Mouse (Mus musculus) forebrain, embryonic 15.5 days (tissue): ENCODE data around the gene Panx3. TPM values are rescaled to one million over a fixed set of nuclear protein-coding genes. Genes with fewer than 3 reads are reported as not detected.

Experiments used
- ATAC-seq: fragments of 200-750 bp; cut with Nextera tagmentation; replicated peaks from 2 replicates; pipeline ENCODE4 v1.8.0; 2017; ENCODE audit warnings: mild to moderate bottlenecking, moderate TSS enrichment, moderate library complexity
- H3K27ac ChIP-seq: fragments of 300-500 bp; sonication (generic); replicated peaks from 2 replicates; pipeline ENCODE4 v1.5.1; 2015; ENCODE audit warnings: mild to moderate bottlenecking, inconsistent platforms
- H3K27me3 ChIP-seq: fragments of 300-500 bp; sonication (generic); 2 replicates; pipeline ENCODE4 v1.6.1; 2015; ENCODE audit warnings: inconsistent platforms
- H3K36me3 ChIP-seq: fragments of 300-500 bp; sonication (generic); 2 replicates; pipeline ENCODE4 v1.6.1; 2015; ENCODE audit warnings: mild to moderate bottlenecking, inconsistent platforms
- H3K4me1 ChIP-seq: fragments of 300-500 bp; sonication (generic); 2 replicates; pipeline ENCODE4 v1.6.1; 2015; ENCODE audit warnings: inconsistent platforms
- H3K4me2 ChIP-seq: fragments of 300-500 bp; sonication (generic); replicated peaks from 2 replicates; pipeline ENCODE4 v1.6.1; 2015; ENCODE audit warnings: mild to moderate bottlenecking, inconsistent platforms
- H3K4me3 ChIP-seq: fragments of 300-500 bp; sonication (generic); 2 replicates; pipeline ENCODE4 v1.5.1; 2015; ENCODE audit warnings: mild to moderate bottlenecking, inconsistent platforms
- H3K9ac ChIP-seq: fragments of 300-500 bp; sonication (generic); replicated peaks from 2 replicates; pipeline ENCODE4 v1.6.1; 2015; ENCODE audit warnings: mild to moderate bottlenecking, inconsistent platforms
- H3K9me3 ChIP-seq: fragments of 300-500 bp; sonication (generic); 2 replicates; pipeline ENCODE4 v1.6.1; 2016; ENCODE audit warnings: inconsistent platforms
- WGBS: fragments of 180-500 bp; shearing (Covaris S2); methylation state at CpG from one replicate; pipeline ENCODE4 v1.1.7; 2015; ENCODE audit warnings: mixed read lengths; 5-methylcytosine and 5-hydroxymethylcytosine counted together
- polyA plus RNA-seq: library from polyadenylated mRNA; unstranded; fragments of >200 nt; fragmentation: Nextera tagmentation; extraction: Ambion mirVana; gene quantifications from 2 replicates; pipeline ENCODE4 v1.2.1, GENCODE M21; 2015

Panx3 gene
- polyA plus RNA-seq, 1 experiment from 2014 or later = not detected

DNA sequence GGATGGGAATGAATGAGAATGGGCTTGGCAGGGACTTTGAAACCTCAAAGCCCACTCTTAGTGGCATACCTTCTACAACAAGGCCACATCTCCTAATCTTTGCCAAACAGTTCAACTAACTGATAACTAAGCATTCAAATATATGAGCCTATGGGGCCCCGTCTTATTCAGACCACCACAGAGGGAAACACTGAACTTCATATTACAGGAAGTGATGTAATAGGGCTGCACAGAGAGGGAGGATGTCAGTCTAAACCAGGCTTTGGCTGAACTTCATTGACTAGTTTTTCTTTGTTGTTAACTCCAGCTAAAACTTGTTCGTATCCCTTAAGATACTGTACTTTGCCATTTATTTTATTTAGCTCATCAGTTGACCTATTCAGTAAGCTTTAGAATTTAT lies 39.1 kb downstream of the Panx3 start:
- ATAC-seq = no peak
- Histone ChIP-seq H3K36me3 (no peaks in the 10 kb centered on the region), H3K9me3 (no peaks in the 10 kb centered on the region), H3K4me2 (no peak overlapping the region), H3K4me3 (no peak overlapping the region), H3K27ac (no peak overlapping the region), H3K27me3 (no peaks in the 10 kb centered on the region), H3K9ac (no peak overlapping the region), H3K4me1 (peaks cover 18% of the 10 kb centered on the region)
- 86% methylated on average over 2 of the region's 2 CpGs for WGBS

DNA sequence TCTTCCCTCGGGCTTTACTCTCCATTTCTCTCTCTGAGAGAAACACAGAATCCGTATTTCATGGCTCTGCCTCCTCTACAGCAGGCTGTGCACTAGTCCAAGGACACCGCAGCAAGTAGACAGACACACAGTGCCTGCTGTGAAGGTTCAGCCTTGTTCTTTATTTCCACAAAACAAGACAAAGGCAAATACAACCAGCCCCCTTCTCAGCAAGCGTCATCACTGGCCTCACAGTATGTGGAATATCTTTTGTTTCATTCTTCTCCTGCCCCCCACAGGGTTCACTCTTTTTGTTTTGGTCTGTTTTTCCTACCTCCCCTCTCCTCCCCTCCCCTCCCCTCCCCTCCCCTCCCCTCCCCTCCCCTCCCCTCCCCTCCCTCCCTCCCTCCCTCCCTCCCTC lies 40.5 kb downstream of the Panx3 start:
- Histone ChIP-seq H3K4me2 (no peak overlapping the region), H3K9ac (no peak overlapping the region), H3K4me1 (peaks cover 31% of the 10 kb centered on the region), H3K27ac (no peak overlapping the region), H3K9me3 (no peaks in the 10 kb centered on the region), H3K4me3 (no peak overlapping the region), H3K27me3 (no peaks in the 10 kb centered on the region), H3K36me3 (no peaks in the 10 kb centered on the region)
- WGBS = 34% methylated on average over 4 of the region's 4 CpGs
- ATAC-seq = no peak

DNA sequence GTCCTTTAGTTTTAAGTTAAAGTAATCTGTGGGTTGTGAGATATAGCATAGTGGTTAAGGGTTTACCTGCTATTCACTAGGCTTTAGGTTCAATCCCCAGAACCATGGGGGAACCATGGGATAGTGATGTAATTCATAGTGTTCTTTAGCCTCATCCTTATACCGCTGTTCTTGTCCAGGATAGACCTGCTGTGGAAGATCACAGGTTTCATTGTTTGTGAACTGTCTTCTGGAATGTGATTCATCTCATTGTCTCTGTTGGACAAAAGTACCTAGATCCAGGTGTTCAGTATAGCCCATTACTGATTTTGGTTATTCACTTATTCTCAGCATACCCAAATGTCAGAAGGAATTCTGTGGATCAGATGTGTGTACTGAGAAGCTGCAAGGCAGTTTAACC lies 41.8 kb downstream of the Panx3 start:
- 96% methylated on average over 1 of the region's 1 CpGs for WGBS
- Histone ChIP-seq H3K9ac (no peak overlapping the region), H3K36me3 (no peaks in the 10 kb centered on the region), H3K27me3 (no peaks in the 10 kb centered on the region), H3K9me3 (no peaks in the 10 kb centered on the region), H3K4me3 (no peak overlapping the region), H3K4me1 (peaks cover 32% of the 10 kb centered on the region), H3K4me2 (no peak overlapping the region), H3K27ac (no peak overlapping the region)
- no peak for ATAC-seq

DNA sequence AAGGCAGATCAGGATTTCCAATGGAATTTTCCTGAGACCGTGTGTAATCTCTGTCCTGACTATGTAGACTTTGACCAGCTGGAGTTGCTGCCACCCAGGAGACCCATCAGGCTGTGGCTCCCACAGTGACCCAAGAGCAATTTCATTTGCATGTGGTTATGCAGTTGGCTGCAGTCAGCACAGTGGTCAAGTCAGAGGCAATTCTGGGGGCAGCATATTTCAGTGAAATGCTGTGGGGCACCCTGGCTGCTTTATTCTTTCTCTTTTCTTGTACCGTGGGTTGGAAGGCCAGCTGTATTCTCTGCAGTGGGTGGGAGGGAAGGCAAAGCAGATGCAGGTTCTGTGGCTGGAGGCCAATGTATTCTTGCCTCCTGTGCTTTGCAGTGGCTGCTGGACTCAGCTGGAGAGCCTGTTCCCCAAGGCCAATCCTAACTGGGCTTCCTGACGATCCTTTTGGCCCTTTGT lies 42.9 kb downstream of the Panx3 start:
- Histone ChIP-seq H3K4me3 (0 out of 2 replicates have a peak overlapping the region, but pooled peaks have one; percentile 4), H3K9ac (no peak overlapping the region)
- 5% methylated on average over 3 of the region's 3 CpGs for WGBS

DNA sequence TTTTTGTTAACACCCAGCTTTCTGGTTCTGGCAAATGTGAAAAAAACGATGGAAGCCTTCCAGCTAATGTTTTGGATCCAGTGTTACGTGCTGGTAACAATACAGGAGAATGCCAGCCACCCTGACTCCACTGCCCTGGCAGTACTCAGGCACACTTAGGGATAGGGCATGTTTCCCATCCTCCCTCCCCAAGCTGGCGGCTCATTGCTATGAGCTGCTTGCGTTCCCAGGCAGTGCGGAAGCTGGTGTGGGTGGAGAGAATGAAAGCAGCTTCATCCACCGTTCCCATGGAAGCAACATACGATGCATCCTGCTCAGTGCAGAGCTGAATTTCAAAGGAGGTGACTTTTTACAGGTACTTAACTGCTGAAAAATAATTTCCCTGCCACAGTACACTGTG lies 43.4 kb downstream of the Panx3 start:
- Histone ChIP-seq H3K27ac (peak overlapping the region; percentile 91), H3K4me1 (peaks cover 45% of the 10 kb centered on the region), H3K36me3 (no peaks in the 10 kb centered on the region), H3K27me3 (no peaks in the 10 kb centered on the region), H3K4me2 (peak overlapping the region; percentile 34), H3K9ac (peak overlapping the region; percentile 8; the same call in 1 of the 2 replicates), H3K4me3 (0 out of 2 replicates have a peak overlapping the region, but pooled peaks have one; percentile 4), H3K9me3 (no peaks in the 10 kb centered on the region)
- peak; percentile 95 for ATAC-seq
- WGBS = 4% methylated on average over 7 of the region's 7 CpGs

More for the DNA sequence above, 42.9 kb downstream of the Panx3 start:
- peaks cover 43% of the 10 kb centered on the region for H3K4me1 ChIP-seq
- peak overlapping the region; percentile 91 for H3K27ac ChIP-seq
- no peaks in the 10 kb centered on the region for H3K9me3 ChIP-seq
- H3K27me3 ChIP-seq = no peaks in the 10 kb centered on the region
- H3K36me3 ChIP-seq = no peaks in the 10 kb centered on the region
- peak overlapping the region; percentile 34 for H3K4me2 ChIP-seq
- ATAC-seq = 0 out of 2 replicates have a peak, but pooled peaks have one; percentile 9

DNA sequence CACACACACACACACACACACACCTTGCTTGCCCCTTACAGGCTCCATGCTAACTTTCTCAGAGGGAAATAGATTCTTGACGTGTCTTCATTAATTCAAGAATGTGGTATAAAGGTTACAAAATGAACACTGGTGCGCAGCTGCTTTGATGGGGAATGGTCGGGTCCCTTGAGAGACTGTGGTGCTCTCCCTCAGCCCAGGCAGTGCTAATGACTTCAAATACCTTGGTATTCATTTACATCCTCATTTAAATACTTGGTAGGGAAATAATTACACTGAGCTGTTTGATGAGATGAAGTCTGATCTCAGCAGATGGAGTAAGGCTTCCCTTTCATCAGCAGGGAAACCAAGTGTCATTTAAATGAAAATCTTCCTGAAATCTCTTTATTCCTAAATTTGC lies 43.9 kb downstream of the Panx3 start:
- 8% methylated on average over 3 of the region's 3 CpGs for WGBS
- no peaks in the 10 kb centered on the region for H3K36me3 ChIP-seq

DNA sequence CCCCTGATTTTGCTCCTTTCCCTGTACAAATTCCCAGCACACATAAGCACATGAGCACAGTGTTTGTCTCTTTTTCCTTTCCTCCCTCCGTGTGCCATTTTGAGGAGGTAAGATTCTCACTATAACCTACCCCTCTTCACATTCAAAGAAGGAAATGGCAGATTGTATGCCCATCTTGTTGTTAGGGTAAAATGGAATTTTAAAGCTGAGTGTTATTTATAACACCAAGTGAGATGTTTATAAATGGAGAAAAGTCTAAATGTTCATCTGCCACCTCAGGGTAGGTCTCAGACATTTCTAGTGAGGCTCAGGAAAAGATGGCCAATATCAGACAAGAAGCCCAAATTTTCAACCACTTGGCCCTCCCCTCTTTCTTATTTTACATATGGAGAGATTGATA lies 44.5 kb downstream of the Panx3 start:
- H3K4me1 ChIP-seq = peaks cover 45% of the 10 kb centered on the region
- H3K27me3 ChIP-seq = no peaks in the 10 kb centered on the region
- ATAC-seq = no peak
- no peak overlapping the region for H3K9ac ChIP-seq
- no peak overlapping the region for H3K4me3 ChIP-seq
- no peak overlapping the region for H3K4me2 ChIP-seq
- H3K9me3 ChIP-seq = no peaks in the 10 kb centered on the region
- H3K27ac ChIP-seq = peak overlapping the region; percentile 91
- no peaks in the 10 kb centered on the region for H3K36me3 ChIP-seq
- 59% methylated on average over 1 of the region's 1 CpGs for WGBS

More for the DNA sequence above, 43.9 kb downstream of the Panx3 start:
- Histone ChIP-seq H3K4me2 (peak overlapping the region; percentile 34), H3K9ac (no peak overlapping the region), H3K4me1 (peaks cover 45% of the 10 kb centered on the region), H3K27ac (peak overlapping the region; percentile 91), H3K4me3 (no peak overlapping the region), H3K9me3 (no peaks in the 10 kb centered on the region), H3K27me3 (no peaks in the 10 kb centered on the region)
- ATAC-seq = peak; percentile 81

DNA sequence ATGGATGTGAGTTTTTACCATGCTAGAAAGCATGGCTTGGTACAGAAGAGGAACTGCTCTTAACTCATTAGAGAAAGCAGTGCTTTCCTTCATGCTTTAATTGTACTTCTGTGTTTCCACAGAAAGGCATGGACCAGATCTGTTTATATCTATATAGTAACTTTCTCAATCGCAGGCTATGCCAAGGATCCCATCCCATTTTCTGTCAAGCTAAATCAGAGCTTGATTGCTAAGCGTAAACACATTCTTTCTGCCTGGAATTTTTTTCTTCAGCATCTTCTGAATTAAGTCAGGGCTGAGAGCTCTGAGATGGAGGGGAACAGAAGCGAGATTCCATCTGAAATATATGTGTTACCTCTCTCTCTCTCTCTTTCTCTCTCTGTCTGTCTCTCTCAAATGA lies 45.1 kb downstream of the Panx3 start:
- ATAC-seq = peak; percentile 9; the same call in 1 of the 2 replicates
- Histone ChIP-seq H3K9me3 (no peaks in the 10 kb centered on the region), H3K4me1 (peaks cover 45% of the 10 kb centered on the region), H3K9ac (no peak overlapping the region), H3K36me3 (no peaks in the 10 kb centered on the region), H3K27me3 (no peaks in the 10 kb centered on the region), H3K4me3 (no peak overlapping the region), H3K27ac (peak overlapping the region; percentile 91), H3K4me2 (no peak overlapping the region)
- WGBS = 53% methylated on average over 3 of the region's 3 CpGs

DNA sequence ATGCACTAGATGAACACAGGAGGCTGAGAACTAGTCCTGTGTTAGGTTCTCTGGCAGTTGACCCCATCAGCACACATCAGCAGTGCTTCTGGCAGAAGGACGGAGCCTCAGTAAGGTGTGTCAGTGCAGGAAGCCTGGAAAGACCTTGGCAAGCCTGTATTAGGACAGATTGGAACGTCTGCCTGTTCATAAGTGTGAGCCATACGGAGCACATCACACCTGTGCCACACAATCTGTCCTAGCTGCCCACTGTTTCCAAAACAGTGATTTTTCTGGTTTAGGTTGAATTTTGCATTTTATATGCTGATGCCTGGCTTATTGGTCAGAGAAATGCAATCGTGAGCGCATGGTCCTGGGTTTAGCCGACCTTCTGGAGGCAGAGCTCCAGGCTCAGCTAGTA lies 47.7 kb downstream of the Panx3 start:
- Histone ChIP-seq H3K27ac (no peak overlapping the region), H3K9ac (no peak overlapping the region), H3K9me3 (no peaks in the 10 kb centered on the region), H3K27me3 (no peaks in the 10 kb centered on the region), H3K36me3 (no peaks in the 10 kb centered on the region), H3K4me1 (peaks cover 40% of the 10 kb centered on the region), H3K4me3 (no peak overlapping the region), H3K4me2 (no peak overlapping the region)
- WGBS = 73% methylated on average over 6 of the region's 6 CpGs
- ATAC-seq = no peak

DNA sequence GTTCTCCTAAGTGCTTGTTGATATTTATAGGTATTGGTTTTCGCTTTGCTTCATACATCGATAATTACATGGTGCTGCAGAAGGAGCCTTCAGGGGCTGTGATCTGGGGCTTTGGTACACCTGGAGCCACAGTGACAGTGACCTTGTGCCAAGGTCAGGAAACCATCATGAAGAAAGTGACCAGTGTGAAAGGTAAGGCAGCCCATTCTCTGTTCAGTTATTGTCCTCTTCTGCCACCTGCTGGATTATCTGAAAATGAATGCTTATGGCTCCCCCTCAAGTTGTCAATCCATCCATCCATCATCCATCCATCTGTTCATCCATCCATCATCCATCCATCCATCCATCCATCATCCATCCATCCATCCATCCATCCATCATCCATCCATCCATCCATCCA lies 52.3 kb downstream of the Panx3 start:
- no peaks in the 10 kb centered on the region for H3K27me3 ChIP-seq
- no peaks in the 10 kb centered on the region for H3K36me3 ChIP-seq
- H3K4me2 ChIP-seq = no peak overlapping the region
- no peak overlapping the region for H3K9ac ChIP-seq
- WGBS = 59% methylated on average over 2 of the region's 2 CpGs
- no peaks in the 10 kb centered on the region for H3K9me3 ChIP-seq
- H3K4me1 ChIP-seq = peaks cover 29% of the 10 kb centered on the region
- H3K27ac ChIP-seq = no peak overlapping the region
- ATAC-seq = no peak
- H3K4me3 ChIP-seq = no peak overlapping the region

DNA sequence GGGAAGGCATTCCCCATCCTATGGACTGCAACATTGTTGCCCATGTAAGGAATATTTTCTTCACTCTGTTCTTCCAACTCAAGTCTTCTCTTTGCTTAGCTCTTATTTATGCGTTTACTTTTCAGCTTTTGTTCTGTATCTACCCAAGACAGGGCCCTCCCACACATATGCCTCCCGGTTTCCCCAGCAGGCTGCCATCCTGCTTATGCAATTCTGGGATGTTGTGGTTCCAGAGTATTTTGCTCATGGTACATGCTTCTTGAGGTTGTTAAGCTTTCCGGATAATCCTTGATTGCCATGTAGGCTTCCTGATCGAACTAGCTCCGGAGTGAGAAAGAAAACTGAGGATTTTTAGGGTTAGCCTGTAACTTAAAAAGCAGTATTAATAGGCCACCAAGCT lies 53.8 kb downstream of the Panx3 start:
- Histone ChIP-seq H3K4me2 (no peak overlapping the region), H3K4me1 (peaks cover 22% of the 10 kb centered on the region), H3K27ac (no peak overlapping the region), H3K9ac (no peak overlapping the region), H3K9me3 (no peaks in the 10 kb centered on the region), H3K4me3 (no peak overlapping the region), H3K27me3 (no peaks in the 10 kb centered on the region), H3K36me3 (no peaks in the 10 kb centered on the region)
- ATAC-seq = no peak
- 57% methylated on average over 5 of the region's 5 CpGs for WGBS

DNA sequence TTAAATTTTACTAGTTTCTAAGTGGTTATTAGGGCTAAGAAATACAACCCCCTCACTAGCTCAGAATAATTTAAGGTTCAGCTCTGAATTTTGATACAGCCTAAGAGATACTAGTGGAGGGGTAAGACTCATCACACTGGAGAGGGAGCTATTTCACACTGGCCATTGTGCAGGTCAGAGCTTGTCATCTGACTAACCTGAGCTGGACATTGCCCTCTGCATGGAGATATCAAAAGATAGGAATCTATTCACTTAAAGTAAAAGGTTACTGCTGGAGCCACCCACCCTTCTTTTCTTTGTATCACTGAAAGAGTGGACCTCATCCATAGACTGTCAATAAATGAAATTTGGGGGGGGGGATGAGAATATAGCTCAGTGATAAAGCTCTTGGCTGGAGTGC lies 54.7 kb downstream of the Panx3 start:
- Histone ChIP-seq H3K27ac (peak overlapping the region; percentile 91; the same call in 1 of the 2 replicates), H3K4me3 (peak overlapping the region; percentile 81; the same call in 1 of the 2 replicates), H3K9me3 (no peaks in the 10 kb centered on the region), H3K4me1 (peaks cover 22% of the 10 kb centered on the region), H3K36me3 (no peaks in the 10 kb centered on the region), H3K27me3 (no peaks in the 10 kb centered on the region), H3K4me2 (peak overlapping the region; percentile 85; the same call in 1 of the 2 replicates), H3K9ac (no peak overlapping the region)
- peak; percentile 19; the same call in 1 of the 2 replicates for ATAC-seq

DNA sequence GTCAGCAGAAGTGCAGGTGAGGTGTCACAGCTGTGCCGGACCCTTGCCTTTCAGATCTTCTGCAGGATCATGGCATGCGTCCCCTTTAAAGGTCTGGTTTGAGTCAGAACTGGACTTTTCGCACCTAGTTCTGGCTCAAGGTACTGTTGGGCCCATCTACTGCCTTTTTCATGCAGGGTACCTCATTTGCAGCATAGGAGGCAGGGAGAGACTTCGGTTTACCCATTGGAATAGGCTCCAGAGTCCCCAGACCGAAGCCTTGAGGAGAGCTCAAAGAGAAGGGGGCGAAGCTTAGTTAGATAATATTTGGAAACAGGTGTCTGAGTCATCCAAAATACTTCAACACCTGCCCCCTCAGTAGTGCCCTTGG lies 55.1 kb downstream of the Panx3 start:
- no peaks in the 10 kb centered on the region for H3K27me3 ChIP-seq
- H3K9ac ChIP-seq = peak overlapping the region; percentile 89
- no peaks in the 10 kb centered on the region for H3K9me3 ChIP-seq
- peak overlapping the region; percentile 81 for H3K4me3 ChIP-seq
- H3K27ac ChIP-seq = peak overlapping the region; percentile 91
- H3K4me1 ChIP-seq = peaks cover 22% of the 10 kb centered on the region
- H3K4me2 ChIP-seq = peak overlapping the region; percentile 85
- WGBS = 24% methylated on average over 6 of the region's 6 CpGs
- no peaks in the 10 kb centered on the region for H3K36me3 ChIP-seq
- ATAC-seq = peak; percentile 72
